Mouse (Mus musculus): ENCODE results near the gene Mgat3. TPM values are rescaled to one million over a fixed set of nuclear protein-coding genes. Genes with fewer than 3 reads are reported as not detected.

Gene Mgat3
- polyA plus RNA-seq, 1 experiment from 2014 or later: 12.3 TPM

- no peaks in the 10 kb centered on the region for H3K9me3 ChIP-seq (ENCODE audit: control insufficient read depth, low read length)
- H3K27me3 ChIP-seq (ENCODE audit: control insufficient read depth, insufficient read depth, low read length): no peaks in the 10 kb centered on the region
- DNase-seq (ENCODE audit: low spot score): no peak
- 70% methylated on average over 11 of the region's 11 CpGs for WGBS
- no peak for ATAC-seq (ENCODE audit: insufficient read depth, low FRiP score, low TSS enrichment)
- H3K9ac ChIP-seq (ENCODE audit: low read length): no peak overlapping the region
- H3K36me3 ChIP-seq (ENCODE audit: control insufficient read depth, insufficient read depth, low read length): peaks cover 11% of the 10 kb centered on the region
- H3K4me2 ChIP-seq (ENCODE audit: low read depth): no peak overlapping the region
- H3K4me1 ChIP-seq (ENCODE audit: control insufficient read depth, insufficient read depth, low read length): peaks cover 15% of the 10 kb centered on the region
- H3K27ac ChIP-seq (ENCODE audit: low read depth, low read length): no peak overlapping the region
- no peak overlapping the region for H3K4me3 ChIP-seq (ENCODE audit: low read depth, low read length)
Observed at GRCm38 (mm10) chr15:80258240-80259170, 85.0 kb downstream of the Mgat3 start.

GRCm38 (mm10) chr15:80259406-80260045 lies 86.0 kb downstream of the Mgat3 start:
- H3K4me1 ChIP-seq (ENCODE audit: control insufficient read depth, insufficient read depth, low read length): peaks cover 10% of the 10 kb centered on the region
- H3K27me3 ChIP-seq (ENCODE audit: control insufficient read depth, insufficient read depth, low read length): no peaks in the 10 kb centered on the region
- no peak overlapping the region for H3K27ac ChIP-seq (ENCODE audit: low read depth, low read length)
- DNase-seq (ENCODE audit: low spot score) (no peak), ATAC-seq (ENCODE audit: insufficient read depth, low FRiP score, low TSS enrichment) (no peak)
- no peak overlapping the region for H3K4me2 ChIP-seq (ENCODE audit: low read depth)
- H3K4me3 ChIP-seq (ENCODE audit: low read depth, low read length): no peak overlapping the region
- H3K9ac ChIP-seq (ENCODE audit: low read length): no peak overlapping the region
- peaks cover 11% of the 10 kb centered on the region for H3K36me3 ChIP-seq (ENCODE audit: control insufficient read depth, insufficient read depth, low read length)
- H3K9me3 ChIP-seq (ENCODE audit: control insufficient read depth, low read length): no peaks in the 10 kb centered on the region
- whole genome bisulfite sequencing: 77% methylated on average over 8 of the region's 8 CpGs

- Histone ChIP-seq H3K4me3 (ENCODE audit: low read depth, low read length) (no peak overlapping the region), H3K27me3 (ENCODE audit: control insufficient read depth, insufficient read depth, low read length) (no peaks in the 10 kb centered on the region), H3K4me2 (ENCODE audit: low read depth) (no peak overlapping the region), H3K36me3 (ENCODE audit: control insufficient read depth, insufficient read depth, low read length) (peaks cover 11% of the 10 kb centered on the region), H3K27ac (ENCODE audit: low read depth, low read length) (no peak overlapping the region), H3K4me1 (ENCODE audit: control insufficient read depth, insufficient read depth, low read length) (peaks cover 10% of the 10 kb centered on the region), H3K9me3 (ENCODE audit: control insufficient read depth, low read length) (no peaks in the 10 kb centered on the region), H3K9ac (ENCODE audit: low read length) (no peak overlapping the region)
- ATAC-seq (ENCODE audit: insufficient read depth, low FRiP score, low TSS enrichment) (no peak), DNase-seq (ENCODE audit: low spot score) (peak; percentile 87)
- WGBS: 18% methylated on average over 3 of the region's 3 CpGs
Observed at GRCm38 (mm10) chr15:80260677-80261076, 87.2 kb downstream of the Mgat3 start.

GRCm38 (mm10) chr15:80261100-80261499 lies 87.6 kb downstream of the Mgat3 start:
- H3K27ac ChIP-seq (ENCODE audit: low read depth, low read length): no peak overlapping the region
- peaks cover 11% of the 10 kb centered on the region for H3K36me3 ChIP-seq (ENCODE audit: control insufficient read depth, insufficient read depth, low read length)
- peaks cover 10% of the 10 kb centered on the region for H3K4me1 ChIP-seq (ENCODE audit: control insufficient read depth, insufficient read depth, low read length)
- no peaks in the 10 kb centered on the region for H3K9me3 ChIP-seq (ENCODE audit: control insufficient read depth, low read length)
- H3K9ac ChIP-seq (ENCODE audit: low read length): no peak overlapping the region
- DNase-seq (ENCODE audit: low spot score) (no peak), ATAC-seq (ENCODE audit: insufficient read depth, low FRiP score, low TSS enrichment) (no peak)
- H3K4me3 ChIP-seq (ENCODE audit: low read depth, low read length): no peak overlapping the region
- H3K4me2 ChIP-seq (ENCODE audit: low read depth): no peak overlapping the region
- 84% methylated on average over 7 of the region's 7 CpGs for WGBS
- H3K27me3 ChIP-seq (ENCODE audit: control insufficient read depth, insufficient read depth, low read length): no peaks in the 10 kb centered on the region

- 2% methylated on average over 63 of the region's 66 CpGs for WGBS
- H3K27me3 ChIP-seq (ENCODE audit: control insufficient read depth, insufficient read depth, low read length): no peaks in the 10 kb centered on the region
- DNase-seq (ENCODE audit: low spot score) (peak; percentile 94), ATAC-seq (ENCODE audit: insufficient read depth, low FRiP score, low TSS enrichment) (peak; percentile 85)
- H3K36me3 ChIP-seq (ENCODE audit: control insufficient read depth, insufficient read depth, low read length): no peaks in the 10 kb centered on the region
- no peaks in the 10 kb centered on the region for H3K4me1 ChIP-seq (ENCODE audit: control insufficient read depth, insufficient read depth, low read length)
- H3K27ac ChIP-seq (ENCODE audit: low read depth, low read length): 0 out of 2 replicates have a peak within 1 kb of the TSS, but pooled peaks have one; percentile 1
- H3K4me3 ChIP-seq (ENCODE audit: low read depth, low read length): peak within 1 kb of the TSS; percentile 83
- H3K9me3 ChIP-seq (ENCODE audit: control insufficient read depth, low read length): no peaks in the 10 kb centered on the region
- H3K4me2 ChIP-seq (ENCODE audit: low read depth): peak within 1 kb of the TSS; percentile 51
- peak within 1 kb of the TSS; percentile 79 for H3K9ac ChIP-seq (ENCODE audit: low read length)
Observed at GRCm38 (mm10) chr15:80263610-80264575, 90.4 kb downstream of the Mgat3 start, which contains the start of gene Rps19bp1. Gene Rps19bp1 (minus strand): TSS chr15:80264315.

Other genes starting within 250 kb of the Mgat3 start
- gene Cbx7, start 202.6 kb upstream of the Mgat3 start, polyA plus RNA-seq (2014; fragmentation: Nextera tagmentation; extraction: Ambion mirVana): 1.3 and 1.8 TPM in 2 replicates
- gene Pdgfb, start 158.7 kb upstream of the Mgat3 start, polyA plus RNA-seq (2014; fragmentation: Nextera tagmentation; extraction: Ambion mirVana): 2.2 and 3.8 TPM in 2 replicates
- gene Syngr1, start 82.4 kb upstream of the Mgat3 start, polyA plus RNA-seq (2014; fragmentation: Nextera tagmentation; extraction: Ambion mirVana): 8.7 TPM in 2 replicates
- gene Rpl3, start 81.9 kb upstream of the Mgat3 start, polyA plus RNA-seq (2014; fragmentation: Nextera tagmentation; extraction: Ambion mirVana): 1,003 and 1,056 TPM in 2 replicates
- 35.7 and 36.0 TPM in 2 replicates for gene Tab1, start 40.6 kb upstream of the Mgat3 start, polyA plus RNA-seq (2014; fragmentation: Nextera tagmentation; extraction: Ambion mirVana)
- 41.8 and 47.3 TPM in 2 replicates for gene Mief1, start 60.3 kb downstream of the Mgat3 start, polyA plus RNA-seq (2014; fragmentation: Nextera tagmentation; extraction: Ambion mirVana)
- gene AC140267.1, start 62.1 kb downstream of the Mgat3 start, polyA plus RNA-seq (2014; fragmentation: Nextera tagmentation; extraction: Ambion mirVana): not detected in 2 replicates
- 127 and 134 TPM in 2 replicates for gene Atf4, start 81.5 kb downstream of the Mgat3 start, polyA plus RNA-seq (2014; fragmentation: Nextera tagmentation; extraction: Ambion mirVana)
- 70.3 and 76.9 TPM in 2 replicates for gene Rps19bp1, start 90.6 kb downstream of the Mgat3 start, polyA plus RNA-seq (2014; fragmentation: Nextera tagmentation; extraction: Ambion mirVana)
- 0.05 and 0.09 TPM in 2 replicates for gene Cacna1i, start 113.5 kb downstream of the Mgat3 start, polyA plus RNA-seq (2014; fragmentation: Nextera tagmentation; extraction: Ambion mirVana)

Measured in neural tube, embryonic 11.5 days (tissue).